Mouse (Mus musculus): ENCODE results near the gene Cep350. TPM values are rescaled to one million over a fixed set of nuclear protein-coding genes. Genes with fewer than 3 reads are reported as not detected.

Gene Cep350
- polyA plus RNA-seq, 1 experiment from 2014 or later: 11.5 TPM

- H3K9ac ChIP-seq: no peak overlapping the region
- H3K4me1 ChIP-seq: no peaks in the 10 kb centered on the region
- H3K27ac ChIP-seq: no peak overlapping the region
- WGBS: 85% methylated on average over 3 of the region's 3 CpGs
- no peak for ATAC-seq
- H3K36me3 ChIP-seq (ENCODE audit: poor library complexity, severe bottlenecking): peaks cover 61% of the 10 kb centered on the region
- no peak overlapping the region for H3K4me3 ChIP-seq
- H3K9me3 ChIP-seq (replicated peaks): no peaks in the 10 kb centered on the region
- no peak overlapping the region for H3K4me2 ChIP-seq
- no peaks in the 10 kb centered on the region for H3K27me3 ChIP-seq
Observed at GRCm38 (mm10) chr1:155879596-155879995, 93.5 kb downstream of the Cep350 start.

- H3K27me3 ChIP-seq: no peaks in the 10 kb centered on the region
- no peak for ATAC-seq
- 71% methylated on average over 4 of the region's 4 CpGs for WGBS
Observed at GRCm38 (mm10) chr1:155862967-155863366, 110.1 kb downstream of the Cep350 start.

GRCm38 (mm10) chr1:155854926-155855702 lies 117.9 kb downstream of the Cep350 start:
- ATAC-seq: no peak
- no peaks in the 10 kb centered on the region for H3K27me3 ChIP-seq
- no peak overlapping the region for H3K27ac ChIP-seq
- H3K9me3 ChIP-seq (replicated peaks): no peaks in the 10 kb centered on the region
- H3K9ac ChIP-seq: no peak overlapping the region
- no peak overlapping the region for H3K4me2 ChIP-seq
- WGBS: 88% methylated on average over 7 of the region's 7 CpGs
- H3K36me3 ChIP-seq (ENCODE audit: poor library complexity, severe bottlenecking): peaks cover 66% of the 10 kb centered on the region
- H3K4me1 ChIP-seq: no peaks in the 10 kb centered on the region
- H3K4me3 ChIP-seq: no peak overlapping the region

More at GRCm38 (mm10) chr1:155862967-155863366, 110.1 kb downstream of the Cep350 start:
- Histone ChIP-seq H3K4me3 (no peak overlapping the region), H3K4me1 (no peaks in the 10 kb centered on the region), H3K27ac (no peak overlapping the region), H3K9ac (no peak overlapping the region), H3K9me3 (replicated peaks) (no peaks in the 10 kb centered on the region), H3K4me2 (no peak overlapping the region), H3K36me3 (ENCODE audit: poor library complexity, severe bottlenecking) (peaks cover 76% of the 10 kb centered on the region)

GRCm38 (mm10) chr1:155853009-155853408 lies 120.0 kb downstream of the Cep350 start:
- no peak overlapping the region for H3K9ac ChIP-seq
- H3K4me2 ChIP-seq: no peak overlapping the region
- no peak overlapping the region for H3K4me3 ChIP-seq
- H3K27ac ChIP-seq: no peak overlapping the region
- ATAC-seq: no peak
- H3K4me1 ChIP-seq: no peaks in the 10 kb centered on the region
- no peaks in the 10 kb centered on the region for H3K27me3 ChIP-seq
- H3K9me3 ChIP-seq (replicated peaks): no peaks in the 10 kb centered on the region
- H3K36me3 ChIP-seq (ENCODE audit: poor library complexity, severe bottlenecking): peaks cover 63% of the 10 kb centered on the region
- 96% methylated on average over 5 of the region's 5 CpGs for WGBS

GRCm38 (mm10) chr1:155844235-155844634 lies 128.8 kb downstream of the Cep350 start:
- peaks cover 47% of the 10 kb centered on the region for H3K36me3 ChIP-seq (ENCODE audit: poor library complexity, severe bottlenecking)

GRCm38 (mm10) chr1:155843538-155843937 lies 129.5 kb downstream of the Cep350 start:
- H3K9me3 ChIP-seq (replicated peaks): no peaks in the 10 kb centered on the region
- no peak for ATAC-seq
- H3K27ac ChIP-seq: no peak overlapping the region
- no peak overlapping the region for H3K4me2 ChIP-seq
- peaks cover 42% of the 10 kb centered on the region for H3K36me3 ChIP-seq (ENCODE audit: poor library complexity, severe bottlenecking)
- H3K27me3 ChIP-seq: no peaks in the 10 kb centered on the region
- H3K4me3 ChIP-seq: no peak overlapping the region
- 95% methylated on average over 4 of the region's 4 CpGs for WGBS
- H3K9ac ChIP-seq: no peak overlapping the region
- H3K4me1 ChIP-seq: no peaks in the 10 kb centered on the region

More at GRCm38 (mm10) chr1:155844235-155844634, 128.8 kb downstream of the Cep350 start:
- H3K9ac ChIP-seq: no peak overlapping the region
- no peaks in the 10 kb centered on the region for H3K27me3 ChIP-seq
- no peak overlapping the region for H3K27ac ChIP-seq
- H3K4me2 ChIP-seq: no peak overlapping the region
- no peaks in the 10 kb centered on the region for H3K9me3 ChIP-seq (replicated peaks)
- H3K4me3 ChIP-seq: no peak overlapping the region
- ATAC-seq: no peak
- H3K4me1 ChIP-seq: no peaks in the 10 kb centered on the region
- 92% methylated on average over 5 of the region's 5 CpGs for WGBS

- Histone ChIP-seq H3K4me3 (no peak overlapping the region), H3K27ac (no peak overlapping the region), H3K27me3 (no peaks in the 10 kb centered on the region), H3K9ac (no peak overlapping the region), H3K4me2 (no peak overlapping the region), H3K36me3 (ENCODE audit: poor library complexity, severe bottlenecking) (no peaks in the 10 kb centered on the region), H3K9me3 (replicated peaks) (no peaks in the 10 kb centered on the region), H3K4me1 (no peaks in the 10 kb centered on the region)
- no peak for ATAC-seq
- whole genome bisulfite sequencing: 77% methylated on average over 2 of the region's 2 CpGs
Observed at GRCm38 (mm10) chr1:155835667-155836066, 137.4 kb downstream of the Cep350 start.

GRCm38 (mm10) chr1:155833610-155834009 lies 139.4 kb downstream of the Cep350 start:
- no peak overlapping the region for H3K4me3 ChIP-seq
- no peak for ATAC-seq
- 92% methylated on average over 9 of the region's 9 CpGs for WGBS
- H3K9me3 ChIP-seq (replicated peaks): no peaks in the 10 kb centered on the region
- no peak overlapping the region for H3K4me2 ChIP-seq
- no peaks in the 10 kb centered on the region for H3K27me3 ChIP-seq
- H3K36me3 ChIP-seq (ENCODE audit: poor library complexity, severe bottlenecking): no peaks in the 10 kb centered on the region
- no peak overlapping the region for H3K27ac ChIP-seq
- no peaks in the 10 kb centered on the region for H3K4me1 ChIP-seq
- no peak overlapping the region for H3K9ac ChIP-seq

GRCm38 (mm10) chr1:155831958-155832357 lies 141.1 kb downstream of the Cep350 start:
- no peak overlapping the region for H3K27ac ChIP-seq
- no peaks in the 10 kb centered on the region for H3K36me3 ChIP-seq (ENCODE audit: poor library complexity, severe bottlenecking)
- no peaks in the 10 kb centered on the region for H3K4me1 ChIP-seq
- H3K4me2 ChIP-seq: no peak overlapping the region
- no peaks in the 10 kb centered on the region for H3K27me3 ChIP-seq
- WGBS: 95% methylated on average over 3 of the region's 3 CpGs
- no peak overlapping the region for H3K9ac ChIP-seq
- no peaks in the 10 kb centered on the region for H3K9me3 ChIP-seq (replicated peaks)
- ATAC-seq: no peak
- H3K4me3 ChIP-seq: no peak overlapping the region

- H3K27me3 ChIP-seq: no peaks in the 10 kb centered on the region
- H3K9ac ChIP-seq: no peak overlapping the region
- no peak overlapping the region for H3K4me2 ChIP-seq
- 75% methylated on average over 6 of the region's 6 CpGs for WGBS
- no peaks in the 10 kb centered on the region for H3K4me1 ChIP-seq
- no peak overlapping the region for H3K4me3 ChIP-seq
- no peak for ATAC-seq
- no peaks in the 10 kb centered on the region for H3K36me3 ChIP-seq (ENCODE audit: poor library complexity, severe bottlenecking)
- H3K9me3 ChIP-seq (replicated peaks): no peaks in the 10 kb centered on the region
- H3K27ac ChIP-seq: no peak overlapping the region
Observed at GRCm38 (mm10) chr1:155830861-155831260, 142.2 kb downstream of the Cep350 start.

GRCm38 (mm10) chr1:155827703-155828295 lies 145.3 kb downstream of the Cep350 start:
- Histone ChIP-seq H3K27ac (no peak overlapping the region), H3K9ac (no peak overlapping the region), H3K27me3 (no peaks in the 10 kb centered on the region), H3K9me3 (replicated peaks) (no peaks in the 10 kb centered on the region), H3K4me2 (no peak overlapping the region), H3K4me3 (no peak overlapping the region), H3K36me3 (ENCODE audit: poor library complexity, severe bottlenecking) (no peaks in the 10 kb centered on the region), H3K4me1 (no peaks in the 10 kb centered on the region)
- WGBS: 72% methylated on average over 8 of the region's 8 CpGs
- ATAC-seq: no peak

GRCm38 (mm10) chr1:155826803-155827395 lies 146.2 kb downstream of the Cep350 start:
- Histone ChIP-seq H3K4me1 (no peaks in the 10 kb centered on the region), H3K4me2 (no peak overlapping the region), H3K9me3 (replicated peaks) (no peaks in the 10 kb centered on the region), H3K4me3 (no peak overlapping the region), H3K27me3 (no peaks in the 10 kb centered on the region), H3K9ac (no peak overlapping the region), H3K27ac (no peak overlapping the region), H3K36me3 (ENCODE audit: poor library complexity, severe bottlenecking) (no peaks in the 10 kb centered on the region)
- no peak for ATAC-seq
- WGBS: 64% methylated on average over 5 of the region's 5 CpGs
